Mouse (Mus musculus): Measurements from ENCODE around the gene Abca16. TPM values are rescaled to one million over a fixed set of nuclear protein-coding genes. Genes with fewer than 3 reads are reported as not detected.

Gene Abca16
- polyA plus RNA-seq, 1 experiment from 2014 or later: not detected

Other genes with a start within 250 kb of the Abca16 start
- gene Anks4b, start 235.8 kb upstream of the Abca16 start, polyA plus RNA-seq (2015; fragmentation: Nextera tagmentation; extraction: Ambion mirVana): 0.04 and 0.05 TPM in 2 replicates
- 1.7 and 1.9 TPM in 2 replicates for gene Crym, start 207.5 kb upstream of the Abca16 start, polyA plus RNA-seq (2015; fragmentation: Nextera tagmentation; extraction: Ambion mirVana)
- not detected in 2 replicates for gene Abca14, start 205.7 kb upstream of the Abca16 start, polyA plus RNA-seq (2015; fragmentation: Nextera tagmentation; extraction: Ambion mirVana)
- not detected in 2 replicates for gene Abca15, start 81.0 kb upstream of the Abca16 start, polyA plus RNA-seq (2015; fragmentation: Nextera tagmentation; extraction: Ambion mirVana)
- 401 and 425 TPM in 2 replicates for gene Uqcrc2, start 225.5 kb downstream of the Abca16 start, polyA plus RNA-seq (2015; fragmentation: Nextera tagmentation; extraction: Ambion mirVana)